Mouse (Mus musculus) lung, embryonic 14.5 days (tissue): ENCODE measurements around the gene Dennd4a. TPM values are rescaled to one million over a fixed set of nuclear protein-coding genes. Genes with fewer than 3 reads are reported as not detected.

ENCODE experiments used
- ATAC-seq: fragments of 200-750 bp; cut with Nextera tagmentation; 2 replicates; pipeline ENCODE4 v1.8.0; 2017; ENCODE audit warnings: mild to moderate bottlenecking, moderate TSS enrichment, moderate library complexity; ENCODE audit not compliant: insufficient read depth
- DNase-seq: peaks from one replicate; pipeline ENCODE4 v3.0.0-alpha.2; 2015
- H3K27ac ChIP-seq: fragments of 300-500 bp; sonication (generic); 2 replicates; pipeline ENCODE4 v1.5.1; 2014; ENCODE audit warnings: low read depth, mild to moderate bottlenecking, moderate library complexity
- H3K27me3 ChIP-seq: fragments of 300-500 bp; sonication (generic); 2 replicates; pipeline ENCODE4 v1.6.1; 2014; ENCODE audit warnings: low read length, control low read depth; ENCODE audit not compliant: insufficient read depth
- H3K36me3 ChIP-seq: fragments of 300-500 bp; sonication (generic); 2 replicates; pipeline ENCODE4 v1.6.1; 2014; ENCODE audit warnings: control low read depth; ENCODE audit not compliant: insufficient read depth
- H3K4me1 ChIP-seq: fragments of 300-500 bp; sonication (generic); 2 replicates; pipeline ENCODE4 v1.6.1; 2014; ENCODE audit warnings: antibody characterized with exemption, control low read depth; ENCODE audit not compliant: insufficient read depth
- H3K4me2 ChIP-seq: fragments of 300-500 bp; sonication (generic); 2 replicates; pipeline ENCODE4 v1.6.1; 2014; ENCODE audit warnings: mild to moderate bottlenecking
- H3K4me3 ChIP-seq: fragments of 300-500 bp; sonication (generic); 2 replicates; pipeline ENCODE4 v1.5.1; 2014; ENCODE audit warnings: low read depth, low read length
- H3K9ac ChIP-seq: fragments of 300-500 bp; sonication (generic); 2 replicates; pipeline ENCODE4 v1.6.1; 2014
- H3K9me3 ChIP-seq: fragments of 300-500 bp; sonication (generic); 2 replicates; pipeline ENCODE4 v1.6.1; 2016; ENCODE audit warnings: low read depth, low read length, control low read depth
- CTCF ChIP-seq: IDR thresholded peaks from 2 replicates; pipeline ENCODE4 v1.5.1; 2016; ENCODE audit warnings: antibody characterized with exemption, low read depth
- WGBS: fragments of 180-500 bp; shearing (Covaris S2); extraction: QIAGEN DNeasy Blood & Tissue Kit; methylation state at CpG from one replicate; pipeline ENCODE4 v1.1.7; 2014; 5-methylcytosine and 5-hydroxymethylcytosine counted together
- polyA plus RNA-seq: library from polyadenylated mRNA; unstranded; fragments of >200 nt; fragmentation: Nextera tagmentation; extraction: Ambion mirVana; gene quantifications from 2 replicates; pipeline ENCODE4 v1.2.1, GENCODE M21; 2014

Dennd4a gene
- polyA plus RNA-seq, 1 experiment from 2014 or later: 10.9 TPM

- no peaks in the 10 kb centered on the region for H3K9me3 ChIP-seq
- peak overlapping the region; percentile 57 for H3K4me2 ChIP-seq
- WGBS: 31% methylated on average over 16 of the region's 16 CpGs
- H3K36me3 ChIP-seq: peaks cover 5% of the 10 kb centered on the region; the same call in 1 of the 2 replicates
- DNase-seq: peak; percentile 77
- H3K9ac ChIP-seq: peak overlapping the region; percentile 39
- no peak for ATAC-seq
- H3K4me1 ChIP-seq: no peaks in the 10 kb centered on the region
- H3K4me3 ChIP-seq: peak overlapping the region; percentile 32
- no peak overlapping the region for H3K27ac ChIP-seq
- no peak for TF ChIP-seq CTCF
- H3K27me3 ChIP-seq: no peaks in the 10 kb centered on the region
These were observed 107.4 kb downstream of the Dennd4a start for GRCm38 (mm10) chr9:64918560-64918959.

GRCm38 (mm10) chr9:64925771-64926170 lies 114.6 kb downstream of the Dennd4a start:
- Histone ChIP-seq H3K36me3 (no peaks in the 10 kb centered on the region), H3K9me3 (no peaks in the 10 kb centered on the region), H3K27ac (peak overlapping the region; percentile 51), H3K9ac (no peak overlapping the region), H3K4me1 (no peaks in the 10 kb centered on the region; the same call in none of the 2 replicates), H3K27me3 (no peaks in the 10 kb centered on the region), H3K4me3 (no peak overlapping the region), H3K4me2 (no peak overlapping the region)
- no peak for TF ChIP-seq CTCF
- ATAC-seq: no peak
- 69% methylated on average over 5 of the region's 5 CpGs for WGBS
- DNase-seq: no peak

GRCm38 (mm10) chr9:64926201-64926991 lies 115.3 kb downstream of the Dennd4a start:
- no peak overlapping the region for H3K9ac ChIP-seq
- H3K27ac ChIP-seq: peak overlapping the region; percentile 51
- DNase-seq (peak; percentile 60), ATAC-seq (peak; percentile 52; the same call in 1 of the 2 replicates)
- H3K9me3 ChIP-seq: no peaks in the 10 kb centered on the region
- H3K27me3 ChIP-seq: no peaks in the 10 kb centered on the region
- H3K4me3 ChIP-seq: no peak overlapping the region
- H3K36me3 ChIP-seq: no peaks in the 10 kb centered on the region
- H3K4me1 ChIP-seq: no peaks in the 10 kb centered on the region; the same call in none of the 2 replicates
- 62% methylated on average over 8 of the region's 8 CpGs for WGBS
- no peak overlapping the region for H3K4me2 ChIP-seq
- TF ChIP-seq CTCF: no peak

GRCm38 (mm10) chr9:64930256-64930655 lies 119.1 kb downstream of the Dennd4a start:
- WGBS: 70% methylated on average over 4 of the region's 4 CpGs
- no peaks in the 10 kb centered on the region for H3K9me3 ChIP-seq
- DNase-seq: peak; percentile 23
- peaks cover 4% of the 10 kb centered on the region for H3K4me1 ChIP-seq
- no peak overlapping the region for H3K4me3 ChIP-seq
- H3K36me3 ChIP-seq: no peaks in the 10 kb centered on the region
- no peak overlapping the region for H3K9ac ChIP-seq
- no peaks in the 10 kb centered on the region for H3K27me3 ChIP-seq
- H3K4me2 ChIP-seq: no peak overlapping the region
- no peak for TF ChIP-seq CTCF
- no peak overlapping the region for H3K27ac ChIP-seq
- no peak for ATAC-seq

GRCm38 (mm10) chr9:64931751-64932610 lies 120.8 kb downstream of the Dennd4a start:
- Histone ChIP-seq H3K4me3 (no peak overlapping the region), H3K4me1 (0 out of 2 replicates have a peak, but pooled peaks cover 4% of the 10 kb centered on the region), H3K27me3 (no peaks in the 10 kb centered on the region; the same call in 1 of the 2 replicates), H3K9ac (no peak overlapping the region), H3K4me2 (no peak overlapping the region), H3K36me3 (no peaks in the 10 kb centered on the region), H3K27ac (peak overlapping the region; percentile 66; the same call in 1 of the 2 replicates), H3K9me3 (no peaks in the 10 kb centered on the region)
- 57% methylated on average over 7 of the region's 7 CpGs for whole genome bisulfite sequencing
- peak; percentile 55 for DNase-seq
- no peak for ATAC-seq
- no peak for TF ChIP-seq CTCF

GRCm38 (mm10) chr9:64934015-64934754 lies 123.0 kb downstream of the Dennd4a start:
- DNase-seq (peak; percentile 50), ATAC-seq (peak; percentile 40)
- H3K9me3 ChIP-seq: no peaks in the 10 kb centered on the region
- no peak for TF ChIP-seq CTCF
- H3K4me2 ChIP-seq: no peak overlapping the region
- no peaks in the 10 kb centered on the region; the same call in 1 of the 2 replicates for H3K27me3 ChIP-seq
- H3K36me3 ChIP-seq: no peaks in the 10 kb centered on the region
- no peak overlapping the region for H3K27ac ChIP-seq
- H3K4me3 ChIP-seq: no peak overlapping the region
- peaks cover 9% of the 10 kb centered on the region; the same call in 1 of the 2 replicates for H3K4me1 ChIP-seq
- 34% methylated on average over 15 of the region's 15 CpGs for WGBS
- H3K9ac ChIP-seq: no peak overlapping the region
